Mouse (Mus musculus): Measurements from ENCODE around the gene Tex2. TPM values are rescaled to one million over a fixed set of nuclear protein-coding genes. Genes with fewer than 3 reads are reported as not detected.

The Tex2 gene
- polyA plus RNA-seq, 1 experiment: 13.3 TPM

DNA sequence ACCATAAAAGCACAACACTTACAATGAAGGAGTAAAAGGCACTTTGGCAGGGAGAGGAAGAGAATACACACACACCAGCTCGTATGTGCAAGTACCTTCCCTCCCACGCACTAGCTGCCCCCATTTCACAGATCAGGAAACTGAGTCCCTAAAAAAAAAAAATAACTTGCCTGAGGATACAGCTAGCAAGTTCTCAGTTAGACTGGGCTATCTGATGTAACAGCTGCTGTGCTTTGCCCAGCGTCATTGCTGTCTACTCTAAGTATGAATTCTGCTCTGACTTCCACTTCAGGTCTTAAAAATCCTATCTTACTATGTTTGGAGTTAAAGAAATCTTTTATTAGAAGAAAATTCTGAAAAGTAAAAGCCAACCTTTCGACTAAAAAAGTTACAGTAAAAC is 127.6 kb downstream of the Tex2 start:
- no peak for TF ChIP-seq POLR2A (IDR thresholded peaks at IDR 0.05; ENCODE audit: low read depth, low read length)
- TF ChIP-seq CTCF (IDR thresholded peaks at IDR 0.05; ENCODE audit: borderline replicate concordance, insufficient read depth, low read length): no peak
- Histone ChIP-seq H3K27ac (ENCODE audit: insufficient read depth, low read length) (no peak overlapping the region), H3K4me1 (ENCODE audit: control insufficient read depth, insufficient read depth, low read length) (peaks cover 2% of the 10 kb centered on the region), H3K4me3 (ENCODE audit: insufficient read depth, low read length) (no peak overlapping the region)

- Histone ChIP-seq H3K27ac (ENCODE audit: insufficient read depth, low read length) (no peak overlapping the region), H3K4me1 (ENCODE audit: control insufficient read depth, insufficient read depth, low read length) (peaks cover 6% of the 10 kb centered on the region), H3K4me3 (ENCODE audit: insufficient read depth, low read length) (no peak overlapping the region)
- TF ChIP-seq POLR2A (IDR thresholded peaks at IDR 0.05; ENCODE audit: low read depth, low read length): no peak
- TF ChIP-seq CTCF (IDR thresholded peaks at IDR 0.05; ENCODE audit: borderline replicate concordance, insufficient read depth, low read length): no peak
Measured at GRCm38 (mm10) chr11:106484875-106485274, 128.3 kb downstream of the Tex2 start.

- Histone ChIP-seq H3K4me1 (ENCODE audit: control insufficient read depth, insufficient read depth, low read length) (peaks cover 6% of the 10 kb centered on the region), H3K27ac (ENCODE audit: insufficient read depth, low read length) (no peak overlapping the region), H3K4me3 (ENCODE audit: insufficient read depth, low read length) (no peak overlapping the region)
- no peak for TF ChIP-seq POLR2A (IDR thresholded peaks at IDR 0.05; ENCODE audit: low read depth, low read length)
Measured at GRCm38 (mm10) chr11:106482867-106483266, 130.4 kb downstream of the Tex2 start.

GRCm38 (mm10) chr11:106481651-106482050 is 131.6 kb downstream of the Tex2 start:
- Histone ChIP-seq H3K4me1 (ENCODE audit: control insufficient read depth, insufficient read depth, low read length) (peaks cover 6% of the 10 kb centered on the region), H3K27ac (ENCODE audit: insufficient read depth, low read length) (no peak overlapping the region), H3K4me3 (ENCODE audit: insufficient read depth, low read length) (no peak overlapping the region)
- TF ChIP-seq POLR2A (IDR thresholded peaks at IDR 0.05; ENCODE audit: low read depth, low read length) (no peak), CTCF (IDR thresholded peaks at IDR 0.05; ENCODE audit: borderline replicate concordance, insufficient read depth, low read length) (no peak)

DNA sequence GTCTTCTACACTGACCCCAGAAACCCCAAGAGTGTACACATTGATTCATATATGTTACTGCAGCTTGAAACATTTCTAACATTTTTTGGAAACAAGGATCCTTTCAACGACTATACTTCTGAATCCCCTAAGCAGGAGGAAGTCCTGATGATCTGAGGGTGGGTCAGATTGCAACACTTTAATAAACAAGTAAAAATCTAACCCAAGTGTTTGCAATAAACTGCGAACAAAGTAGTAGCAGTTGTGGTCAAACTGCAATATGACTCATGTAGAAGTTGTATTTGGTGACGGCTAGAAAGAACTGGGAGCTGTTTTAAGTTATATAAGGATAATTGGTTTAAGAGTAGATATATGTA is 132.7 kb downstream of the Tex2 start:
- Histone ChIP-seq H3K4me1 (ENCODE audit: control insufficient read depth, insufficient read depth, low read length) (peaks cover 6% of the 10 kb centered on the region), H3K4me3 (ENCODE audit: insufficient read depth, low read length) (no peak overlapping the region), H3K27ac (ENCODE audit: insufficient read depth, low read length) (no peak overlapping the region)
- TF ChIP-seq POLR2A (IDR thresholded peaks at IDR 0.05; ENCODE audit: low read depth, low read length) (no peak), CTCF (IDR thresholded peaks at IDR 0.05; ENCODE audit: borderline replicate concordance, insufficient read depth, low read length) (no peak)

DNA sequence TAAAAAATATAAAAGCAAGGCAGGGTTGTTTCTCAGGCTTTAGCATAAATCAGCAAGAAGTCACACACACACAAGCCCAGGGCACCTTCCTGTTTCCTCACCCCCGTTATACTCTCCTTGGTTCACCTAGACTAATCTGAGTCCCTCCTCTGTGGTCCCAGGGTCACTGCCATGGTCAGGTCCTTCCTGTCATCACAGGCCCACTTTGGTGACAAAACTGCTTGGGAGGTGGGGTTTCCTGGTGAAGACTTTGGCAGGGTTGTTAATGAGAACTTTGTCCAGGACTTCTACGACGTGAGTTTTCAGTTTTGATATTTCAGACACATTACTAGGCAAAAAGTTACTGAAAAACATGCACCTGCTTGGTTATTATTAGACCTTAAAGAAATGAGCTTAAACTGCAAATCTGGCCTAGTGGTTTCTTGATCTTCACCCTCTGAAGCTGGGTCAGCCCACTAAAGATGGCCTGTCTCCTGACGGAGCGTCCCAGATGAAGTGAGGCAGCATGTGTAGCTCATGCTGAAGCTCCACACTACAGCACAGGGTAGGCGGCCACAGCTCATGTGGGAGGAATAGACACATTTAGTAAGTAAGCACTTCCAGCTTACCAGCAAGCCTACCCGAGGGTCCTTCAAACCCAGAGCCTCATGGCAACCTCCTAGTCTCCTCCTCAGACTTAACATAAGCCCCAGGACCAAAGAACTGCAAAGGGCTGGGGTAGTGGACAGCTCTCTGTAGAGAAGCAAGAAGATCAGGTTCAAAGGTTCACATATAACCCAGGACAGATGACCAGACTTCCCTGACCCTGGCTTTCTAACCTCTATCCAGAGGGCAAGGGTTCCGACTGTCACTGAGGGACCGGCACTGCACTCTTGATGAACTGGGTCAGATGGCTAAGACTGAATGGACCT is 133.3 kb downstream of the Tex2 start:
- TF ChIP-seq POLR2A (IDR thresholded peaks at IDR 0.05; ENCODE audit: low read depth, low read length): no peak
- TF ChIP-seq CTCF (IDR thresholded peaks at IDR 0.05; ENCODE audit: borderline replicate concordance, insufficient read depth, low read length): no peak
- Histone ChIP-seq H3K4me3 (ENCODE audit: insufficient read depth, low read length) (no peak overlapping the region), H3K27ac (ENCODE audit: insufficient read depth, low read length) (no peak overlapping the region), H3K4me1 (ENCODE audit: control insufficient read depth, insufficient read depth, low read length) (peaks cover 6% of the 10 kb centered on the region)

- H3K4me1 ChIP-seq (ENCODE audit: control insufficient read depth, insufficient read depth, low read length): peaks cover 6% of the 10 kb centered on the region
- H3K27ac ChIP-seq (ENCODE audit: insufficient read depth, low read length): no peak overlapping the region
- H3K4me3 ChIP-seq (ENCODE audit: insufficient read depth, low read length): no peak overlapping the region
- TF ChIP-seq POLR2A (IDR thresholded peaks at IDR 0.05; ENCODE audit: low read depth, low read length) (no peak), CTCF (IDR thresholded peaks at IDR 0.05; ENCODE audit: borderline replicate concordance, insufficient read depth, low read length) (no peak)
Measured at GRCm38 (mm10) chr11:106478745-106479144, 134.5 kb downstream of the Tex2 start.

- Histone ChIP-seq H3K27ac (ENCODE audit: insufficient read depth, low read length) (no peak overlapping the region), H3K4me3 (ENCODE audit: insufficient read depth, low read length) (no peak overlapping the region), H3K4me1 (ENCODE audit: control insufficient read depth, insufficient read depth, low read length) (peaks cover 3% of the 10 kb centered on the region; the same call in 1 of the 2 replicates)
- TF ChIP-seq CTCF (IDR thresholded peaks at IDR 0.05; ENCODE audit: borderline replicate concordance, insufficient read depth, low read length) (no peak), POLR2A (IDR thresholded peaks at IDR 0.05; ENCODE audit: low read depth, low read length) (no peak)
Measured at GRCm38 (mm10) chr11:106477505-106478160, 135.6 kb downstream of the Tex2 start.

DNA sequence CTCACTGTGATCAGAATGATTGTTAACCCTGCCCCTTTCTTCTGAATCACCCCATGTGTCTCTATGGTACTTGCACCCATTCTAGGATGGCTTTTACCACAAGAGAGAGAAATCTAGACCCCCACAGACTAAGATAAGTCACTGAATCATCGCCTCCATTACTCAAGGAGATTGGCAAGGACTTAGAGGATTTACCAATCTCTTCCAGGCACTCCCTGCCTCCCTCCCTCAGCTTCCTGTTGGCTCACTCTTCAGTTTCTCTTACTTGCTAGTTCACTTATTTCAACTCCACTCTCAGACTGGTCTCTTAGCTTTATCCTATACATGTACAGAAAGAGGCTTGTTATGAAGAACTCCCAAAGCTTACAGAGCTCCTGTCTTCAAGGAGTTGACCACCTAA is 137.9 kb downstream of the Tex2 start:
- H3K4me3 ChIP-seq (ENCODE audit: insufficient read depth, low read length): no peak overlapping the region
- TF ChIP-seq CTCF (IDR thresholded peaks at IDR 0.05; ENCODE audit: borderline replicate concordance, insufficient read depth, low read length): no peak
- no peak for TF ChIP-seq POLR2A (IDR thresholded peaks at IDR 0.05; ENCODE audit: low read depth, low read length)
- H3K27ac ChIP-seq (ENCODE audit: insufficient read depth, low read length): peak overlapping the region; percentile 15
- peaks cover 11% of the 10 kb centered on the region for H3K4me1 ChIP-seq (ENCODE audit: control insufficient read depth, insufficient read depth, low read length)

DNA sequence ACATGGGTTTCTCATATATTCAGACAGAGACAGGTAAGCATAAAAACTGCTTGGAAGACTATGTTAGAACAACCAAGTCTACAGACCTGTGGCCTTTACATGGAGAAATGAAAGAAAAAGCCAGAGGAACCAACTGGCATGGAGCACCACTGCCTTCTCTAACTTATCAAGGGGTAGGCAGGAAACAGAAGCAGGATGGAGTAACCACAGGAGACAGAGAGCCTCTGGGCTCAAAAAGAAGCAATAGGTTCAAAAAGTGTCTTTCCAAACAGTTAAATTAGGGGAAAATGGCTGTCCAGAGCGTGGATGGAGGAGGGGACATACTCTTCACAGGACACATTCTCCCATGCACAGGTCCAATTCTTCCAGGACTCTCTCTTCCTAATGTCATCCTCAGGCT is 141.6 kb downstream of the Tex2 start:
- no peak for TF ChIP-seq CTCF (IDR thresholded peaks at IDR 0.05; ENCODE audit: borderline replicate concordance, insufficient read depth, low read length)
- no peak for TF ChIP-seq POLR2A (IDR thresholded peaks at IDR 0.05; ENCODE audit: low read depth, low read length)
- Histone ChIP-seq H3K4me1 (ENCODE audit: control insufficient read depth, insufficient read depth, low read length) (peaks cover 11% of the 10 kb centered on the region), H3K27ac (ENCODE audit: insufficient read depth, low read length) (no peak overlapping the region), H3K4me3 (ENCODE audit: insufficient read depth, low read length) (no peak overlapping the region)

Measured in embryonic fibroblast, embryonic 13.5 days (primary cell).